Mouse (Mus musculus) lung, embryonic 15.5 days (tissue): Measurements from ENCODE around the gene Ppt2. TPM values are rescaled to one million over a fixed set of nuclear protein-coding genes. Genes with fewer than 3 reads are reported as not detected.

Experiments
- ATAC-seq: fragments of 200-750 bp; cut with Nextera tagmentation; 2 replicates; pipeline ENCODE4 v1.8.0; 2017; ENCODE audit warnings: moderate number of reproducible peaks, borderline replicate concordance; ENCODE audit not compliant: low FRiP score, low TSS enrichment; ENCODE audit errors: extremely low read depth
- H3K27ac ChIP-seq: fragments of 300-500 bp; sonication (generic); 2 replicates; pipeline ENCODE4 v1.5.1; 2015; ENCODE audit warnings: moderate library complexity, mild to moderate bottlenecking, inconsistent platforms
- H3K27me3 ChIP-seq: fragments of 300-500 bp; sonication (generic); 2 replicates; pipeline ENCODE4 v1.6.1; 2015; ENCODE audit warnings: inconsistent platforms
- H3K36me3 ChIP-seq: fragments of 300-500 bp; sonication (generic); 2 replicates; pipeline ENCODE4 v1.6.1; 2015; ENCODE audit warnings: inconsistent platforms
- H3K4me1 ChIP-seq: fragments of 300-500 bp; sonication (generic); 2 replicates; pipeline ENCODE4 v1.6.1; 2015; ENCODE audit warnings: inconsistent platforms
- H3K4me2 ChIP-seq: fragments of 300-500 bp; sonication (generic); 2 replicates; pipeline ENCODE4 v1.6.1; 2015; ENCODE audit warnings: inconsistent platforms, mild to moderate bottlenecking, moderate library complexity
- H3K4me3 ChIP-seq: fragments of 300-500 bp; sonication (generic); 2 replicates; pipeline ENCODE4 v1.5.1; 2015; ENCODE audit warnings: mild to moderate bottlenecking, inconsistent platforms
- H3K9ac ChIP-seq: fragments of 300-500 bp; sonication (generic); 2 replicates; pipeline ENCODE4 v1.6.1; 2015; ENCODE audit warnings: inconsistent platforms
- H3K9me3 ChIP-seq: fragments of 300-500 bp; sonication (generic); 2 replicates; pipeline ENCODE4 v1.6.1; 2016; ENCODE audit warnings: inconsistent platforms
- WGBS: fragments of 180-500 bp; shearing (Covaris S2); methylation state at CpG from one replicate; pipeline ENCODE4 v1.1.7; 2015; 5-methylcytosine and 5-hydroxymethylcytosine counted together
- polyA plus RNA-seq: library from polyadenylated mRNA; unstranded; fragments of >200 nt; fragmentation: Nextera tagmentation; extraction: Ambion mirVana; gene quantifications from 2 replicates; pipeline ENCODE4 v1.2.1, GENCODE M21; 2015

Ppt2 gene
- polyA plus RNA-seq, 1 experiment from 2014 or later, result 21.0 TPM

- WGBS, result 91% methylated on average over 13 of the region's 13 CpGs
- H3K27ac ChIP-seq, result no peak overlapping the region; the same call in 1 of the 2 replicates
- H3K4me3 ChIP-seq, result no peak overlapping the region
- H3K4me1 ChIP-seq, result peaks cover 27% of the 10 kb centered on the region
- H3K9me3 ChIP-seq, result no peaks in the 10 kb centered on the region
- H3K9ac ChIP-seq, result no peak overlapping the region
- no peak for ATAC-seq
- peaks cover 10% of the 10 kb centered on the region for H3K27me3 ChIP-seq
- H3K36me3 ChIP-seq, result peaks cover 41% of the 10 kb centered on the region
- H3K4me2 ChIP-seq, result no peak overlapping the region
Observed at GRCm38 (mm10) chr17:34654392-34654791, 26.1 kb upstream of the Ppt2 start.

GRCm38 (mm10) chr17:34653746-34654285, 25.5 kb upstream of the Ppt2 start:
- 63% methylated on average over 9 of the region's 9 CpGs for WGBS
- Histone ChIP-seq H3K9me3 (no peaks in the 10 kb centered on the region), H3K36me3 (peaks cover 45% of the 10 kb centered on the region)

GRCm38 (mm10) chr17:34652985-34653384, 24.7 kb upstream of the Ppt2 start:
- 90% methylated on average over 8 of the region's 8 CpGs for WGBS
- Histone ChIP-seq H3K36me3 (peaks cover 45% of the 10 kb centered on the region), H3K4me2 (no peak overlapping the region), H3K9me3 (no peaks in the 10 kb centered on the region), H3K4me1 (peaks cover 33% of the 10 kb centered on the region), H3K27me3 (no peaks in the 10 kb centered on the region; the same call in 1 of the 2 replicates), H3K4me3 (no peak overlapping the region), H3K9ac (no peak overlapping the region), H3K27ac (no peak overlapping the region)
- no peak for ATAC-seq

More at GRCm38 (mm10) chr17:34653746-34654285, 25.5 kb upstream of the Ppt2 start:
- H3K4me2 ChIP-seq, result no peak overlapping the region
- H3K27ac ChIP-seq, result no peak overlapping the region
- H3K4me3 ChIP-seq, result no peak overlapping the region
- no peak for ATAC-seq
- peaks cover 27% of the 10 kb centered on the region for H3K4me1 ChIP-seq
- H3K9ac ChIP-seq, result no peak overlapping the region
- H3K27me3 ChIP-seq, result peaks cover 4% of the 10 kb centered on the region; the same call in 1 of the 2 replicates

- no peak for ATAC-seq
- no peaks in the 10 kb centered on the region for H3K9me3 ChIP-seq
- WGBS, result 87% methylated on average over 10 of the region's 10 CpGs
- H3K4me3 ChIP-seq, result no peak overlapping the region
- H3K4me2 ChIP-seq, result no peak overlapping the region
- no peak overlapping the region for H3K9ac ChIP-seq
- no peak overlapping the region for H3K27ac ChIP-seq
- H3K27me3 ChIP-seq, result no peaks in the 10 kb centered on the region
- peaks cover 37% of the 10 kb centered on the region for H3K4me1 ChIP-seq
- peaks cover 45% of the 10 kb centered on the region for H3K36me3 ChIP-seq
Observed at GRCm38 (mm10) chr17:34652546-34652945, 24.2 kb upstream of the Ppt2 start.

GRCm38 (mm10) chr17:34651507-34652221, 23.4 kb upstream of the Ppt2 start:
- ATAC-seq, result no peak
- 49% methylated on average over 19 of the region's 19 CpGs for WGBS
- Histone ChIP-seq H3K4me1 (peaks cover 38% of the 10 kb centered on the region), H3K27me3 (no peaks in the 10 kb centered on the region), H3K4me2 (no peak overlapping the region), H3K9me3 (no peaks in the 10 kb centered on the region), H3K9ac (no peak overlapping the region), H3K36me3 (peaks cover 45% of the 10 kb centered on the region), H3K27ac (no peak overlapping the region), H3K4me3 (no peak overlapping the region)

- Histone ChIP-seq H3K4me2 (no peak overlapping the region), H3K27ac (no peak overlapping the region), H3K4me1 (peaks cover 39% of the 10 kb centered on the region), H3K4me3 (no peak overlapping the region), H3K36me3 (peaks cover 46% of the 10 kb centered on the region), H3K9me3 (no peaks in the 10 kb centered on the region), H3K9ac (no peak overlapping the region), H3K27me3 (no peaks in the 10 kb centered on the region)
- WGBS, result 86% methylated on average over 14 of the region's 14 CpGs
- ATAC-seq, result no peak
Observed at GRCm38 (mm10) chr17:34650781-34651180, 22.5 kb upstream of the Ppt2 start.

- 89% methylated on average over 18 of the region's 18 CpGs for WGBS
- H3K9me3 ChIP-seq, result no peaks in the 10 kb centered on the region
- no peaks in the 10 kb centered on the region for H3K27me3 ChIP-seq
- ATAC-seq, result no peak
- no peak overlapping the region for H3K4me3 ChIP-seq
- H3K9ac ChIP-seq, result no peak overlapping the region
- peaks cover 31% of the 10 kb centered on the region for H3K4me1 ChIP-seq
- H3K27ac ChIP-seq, result no peak overlapping the region
- H3K4me2 ChIP-seq, result no peak overlapping the region
- peaks cover 48% of the 10 kb centered on the region for H3K36me3 ChIP-seq
Observed at GRCm38 (mm10) chr17:34649106-34649864, 21.0 kb upstream of the Ppt2 start.

- WGBS, result 76% methylated on average over 16 of the region's 16 CpGs
Observed at GRCm38 (mm10) chr17:34648141-34648890, 20.0 kb upstream of the Ppt2 start.

GRCm38 (mm10) chr17:34646906-34647787, 18.8 kb upstream of the Ppt2 start, which contains the start of gene Atf6b:
Gene Atf6b (plus strand): TSS chr17:34647146.
- Histone ChIP-seq H3K4me2 (peak within 1 kb of the TSS; percentile 91), H3K27me3 (no peaks in the 10 kb centered on the region), H3K27ac (peak within 1 kb of the TSS; percentile 66), H3K9me3 (no peaks in the 10 kb centered on the region), H3K4me1 (peaks cover 28% of the 10 kb centered on the region), H3K9ac (peak within 1 kb of the TSS; percentile 84), H3K36me3 (peaks cover 32% of the 10 kb centered on the region), H3K4me3 (peak within 1 kb of the TSS; percentile 97)
- 1% methylated on average over 66 of the region's 66 CpGs for WGBS
- ATAC-seq, result peak; percentile 96

More at GRCm38 (mm10) chr17:34648141-34648890, 20.0 kb upstream of the Ppt2 start:
- no peak for ATAC-seq
- Histone ChIP-seq H3K9ac (peak overlapping the region; percentile 84; the same call in 1 of the 2 replicates), H3K36me3 (peaks cover 43% of the 10 kb centered on the region), H3K4me3 (peak overlapping the region; percentile 97), H3K27me3 (no peaks in the 10 kb centered on the region), H3K4me2 (peak overlapping the region; percentile 91), H3K9me3 (no peaks in the 10 kb centered on the region), H3K4me1 (peaks cover 28% of the 10 kb centered on the region), H3K27ac (no peak overlapping the region)

GRCm38 (mm10) chr17:34645831-34646511, 17.7 kb upstream of the Ppt2 start:
- Histone ChIP-seq H3K27ac (peak overlapping the region; percentile 2), H3K4me1 (peaks cover 32% of the 10 kb centered on the region), H3K27me3 (no peaks in the 10 kb centered on the region), H3K4me2 (peak overlapping the region; percentile 66), H3K36me3 (peaks cover 22% of the 10 kb centered on the region), H3K9ac (no peak overlapping the region), H3K9me3 (no peaks in the 10 kb centered on the region), H3K4me3 (peak overlapping the region; percentile 97)
- ATAC-seq, result no peak
- WGBS, result 78% methylated on average over 30 of the region's 30 CpGs
